Mouse (Mus musculus) liver, adult (tissue): ENCODE measurements around the gene 5430427O19Rik.

Experiments used
- GATA4 ChIP-seq: IDR thresholded peaks from 2 replicates; pipeline ENCODE4 v1.6.1; 2014; ENCODE audit warnings: mild to moderate bottlenecking, low read length; ENCODE audit not compliant: insufficient replicate concordance

5430427O19Rik gene

GRCm38 (mm10) chrX:85869914-85870483, at the start of gene 5430427O19Rik:
TSS of gene 5430427O19Rik (plus strand) at chrX:85870354.
- TF ChIP-seq GATA4 = no peak

DNA sequence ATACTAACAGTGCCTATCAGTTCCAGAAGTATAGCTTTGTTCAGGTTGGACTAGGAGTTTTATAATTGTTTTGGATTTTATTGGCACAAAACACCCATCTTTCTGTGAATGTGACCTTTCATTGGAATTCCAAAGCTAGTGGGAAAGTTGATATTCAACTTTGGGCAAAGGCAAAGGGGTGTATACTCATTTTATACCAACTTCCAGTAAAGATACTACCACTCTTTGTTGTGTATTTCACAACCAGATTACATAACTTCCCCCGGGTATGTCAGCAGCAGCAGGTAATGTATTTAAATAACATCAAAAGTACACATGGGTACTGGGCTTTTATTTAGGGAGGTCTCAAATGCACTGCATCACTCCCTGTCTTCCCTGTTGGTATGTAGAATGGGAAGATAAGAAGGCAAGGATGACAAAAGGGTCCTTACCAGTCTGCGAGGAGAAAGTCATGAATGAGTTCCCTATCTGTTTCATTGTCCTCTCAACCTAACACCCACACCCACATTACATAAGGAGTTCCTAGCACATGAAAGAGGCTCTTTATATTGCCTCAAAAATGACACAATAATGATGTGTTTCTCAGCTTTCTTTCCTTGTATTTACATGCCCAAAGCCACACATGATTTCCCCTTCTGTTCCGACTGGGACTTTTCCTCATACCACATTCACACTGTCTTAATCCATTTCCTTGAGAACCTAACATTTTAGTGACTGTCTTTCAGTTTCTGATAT, 42.3 kb upstream of the 5430427O19Rik start:
- TF ChIP-seq GATA4 = no peak

- TF ChIP-seq GATA4 = no peak
Measured at GRCm38 (mm10) chrX:85829000-85829399, 41.2 kb upstream of the 5430427O19Rik start.

DNA sequence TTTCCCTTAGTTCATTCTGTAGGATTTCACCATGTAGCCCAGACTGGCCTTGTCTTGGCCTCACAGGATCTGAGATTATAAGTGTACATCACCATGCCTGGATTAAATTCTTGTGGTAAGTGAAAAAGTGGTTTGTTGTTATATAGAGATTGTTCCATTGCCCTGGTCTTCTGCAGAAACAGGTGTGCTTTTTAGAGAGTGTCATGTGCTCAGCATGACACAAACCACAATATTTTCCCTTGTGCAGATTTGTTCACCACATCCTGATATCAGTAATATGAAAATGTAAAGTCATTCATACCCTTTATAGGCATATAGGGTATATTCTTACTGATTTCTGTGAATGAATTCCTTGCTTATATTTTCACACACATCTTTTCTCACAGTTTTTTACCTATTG, 31.0 kb upstream of the 5430427O19Rik start:
- no peak for TF ChIP-seq GATA4

- no peak for TF ChIP-seq GATA4
Measured at GRCm38 (mm10) chrX:85855938-85856337, 14.2 kb upstream of the 5430427O19Rik start.

DNA sequence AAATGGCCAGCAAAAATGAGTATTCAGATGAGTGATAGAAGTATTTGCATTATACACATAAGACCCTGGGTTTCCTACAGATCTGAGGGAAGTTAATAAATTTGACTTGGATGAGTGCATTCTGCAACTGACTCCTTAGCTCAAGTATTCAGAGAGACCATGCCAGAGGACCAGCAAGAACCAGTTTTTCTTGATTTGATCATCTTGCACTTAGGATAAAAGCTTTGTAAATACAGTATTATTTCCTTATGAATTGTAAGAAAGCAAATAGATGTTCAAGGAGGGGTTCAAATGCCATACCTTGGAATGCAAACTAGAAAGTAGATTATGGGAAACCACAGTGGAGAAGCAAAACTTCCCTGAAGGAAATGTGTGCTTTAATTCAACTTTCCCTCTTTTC, 13.0 kb upstream of the 5430427O19Rik start:
- no peak for TF ChIP-seq GATA4

DNA sequence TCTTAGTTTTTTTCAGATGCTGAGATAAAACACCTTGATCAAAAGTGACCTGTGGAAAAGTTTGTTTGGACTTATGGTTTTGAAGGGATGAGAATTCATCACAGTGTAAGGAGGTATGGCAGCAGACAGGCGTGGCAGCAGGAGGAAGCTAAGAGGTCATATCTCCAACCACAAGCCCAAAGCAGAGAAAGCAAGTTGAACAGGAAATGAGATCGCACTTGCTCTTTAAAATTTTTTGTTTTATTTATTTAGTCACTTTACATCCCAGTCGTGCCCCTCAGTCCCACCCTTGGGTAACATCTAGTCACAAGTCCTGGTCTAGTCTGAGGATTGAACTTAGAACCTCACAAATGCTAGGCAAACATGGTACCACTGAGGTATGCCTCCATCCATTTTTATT, 2.1 kb upstream of the 5430427O19Rik start:
- no peak for TF ChIP-seq GATA4

DNA sequence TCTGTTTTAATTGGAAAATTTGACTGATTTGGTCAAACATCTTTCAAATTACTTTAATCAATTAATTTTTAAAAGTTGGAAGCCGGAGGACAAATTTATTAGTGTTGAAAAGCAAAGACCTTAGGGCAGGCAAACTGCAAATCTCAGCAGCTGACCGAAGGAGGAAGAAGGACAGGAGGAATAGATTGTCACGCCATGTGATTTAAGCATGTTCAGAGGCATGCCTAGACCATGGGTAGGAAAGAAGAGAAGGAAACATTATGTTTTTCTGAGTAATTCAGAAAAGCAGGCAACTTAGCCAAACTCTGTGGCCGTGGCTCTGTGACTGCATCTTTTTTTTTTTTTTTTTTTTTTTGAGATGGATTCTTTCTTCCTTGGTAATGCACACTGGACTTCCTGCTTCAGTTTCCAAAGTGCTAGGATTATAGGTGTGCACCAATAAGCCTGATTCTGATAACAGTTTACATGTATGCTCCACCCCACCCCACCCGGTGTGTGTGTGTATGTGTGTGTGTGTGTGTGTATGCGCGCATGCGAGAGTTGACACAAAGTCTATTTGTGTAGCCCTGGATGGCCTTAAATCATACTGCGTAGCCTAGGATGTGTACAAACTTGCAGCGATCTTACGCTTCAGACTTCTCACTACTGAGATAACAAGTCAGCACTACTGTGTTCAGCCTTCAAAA, 1.4 kb downstream of the 5430427O19Rik start:
- no peak for TF ChIP-seq GATA4

GRCm38 (mm10) chrX:85874367-85874766, 4.2 kb downstream of the 5430427O19Rik start:
- TF ChIP-seq GATA4 = no peak

DNA sequence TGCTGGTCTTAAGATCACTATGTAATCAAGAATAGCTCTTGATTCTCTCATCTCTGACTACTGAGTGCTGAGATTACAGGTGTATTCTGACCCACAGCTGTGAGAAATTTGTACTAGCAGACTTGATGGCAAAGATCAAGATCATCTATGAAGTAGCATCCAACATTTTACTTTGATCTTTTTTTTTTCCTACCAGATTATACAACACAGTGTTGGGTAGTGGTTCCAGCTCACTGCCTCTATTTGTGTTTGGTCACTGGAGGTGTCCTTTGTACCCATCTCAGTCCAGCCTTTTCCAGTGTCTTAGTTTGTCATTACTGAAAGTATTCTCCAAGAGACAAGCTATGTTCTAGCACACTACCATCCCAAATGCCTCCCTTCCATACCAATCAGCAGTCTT, 5.8 kb downstream of the 5430427O19Rik start:
- TF ChIP-seq GATA4 = no peak

DNA sequence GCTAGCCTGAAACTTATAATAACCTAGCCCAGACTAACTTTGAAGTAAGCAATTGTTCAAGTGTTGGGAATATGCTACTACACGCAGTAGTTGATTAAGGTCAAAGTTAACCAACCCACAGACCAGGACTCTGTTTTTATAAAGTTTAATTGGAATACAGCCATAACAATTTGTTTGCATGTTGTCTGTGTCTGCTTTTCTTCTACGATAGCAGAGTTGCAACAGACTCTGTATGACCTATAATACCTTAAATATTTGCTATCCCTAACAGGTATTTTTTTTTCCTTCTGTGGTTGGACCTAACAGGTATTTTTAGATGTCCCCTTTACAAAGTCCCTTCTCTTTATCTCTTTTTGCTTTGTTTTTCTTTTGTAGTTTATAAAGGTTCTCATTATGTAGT, 7.6 kb downstream of the 5430427O19Rik start:
- no peak for TF ChIP-seq GATA4

DNA sequence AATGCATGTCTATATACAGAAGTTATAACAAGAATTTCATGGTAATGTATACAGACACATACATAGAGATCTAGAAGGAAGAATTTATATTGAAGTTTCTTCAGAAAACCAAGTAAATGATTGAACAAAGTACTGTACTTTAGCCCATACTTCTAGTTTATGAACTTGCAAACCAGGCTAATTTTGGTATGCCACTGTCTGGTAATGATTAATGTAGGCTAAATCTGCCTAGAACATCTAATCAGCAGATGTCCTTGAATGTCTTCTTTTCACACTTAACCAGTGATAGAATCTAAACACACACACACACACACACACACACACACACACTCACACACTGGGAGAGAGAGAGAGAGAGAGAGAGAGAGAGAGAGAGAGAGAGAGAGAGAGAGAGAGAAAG, 8.1 kb downstream of the 5430427O19Rik start:
- peak; percentile 87 for TF ChIP-seq GATA4

- no peak for TF ChIP-seq GATA4
Measured at GRCm38 (mm10) chrX:85879198-85879977, 9.2 kb downstream of the 5430427O19Rik start.

- no peak for TF ChIP-seq GATA4
Measured at GRCm38 (mm10) chrX:85886651-85887050, 16.5 kb downstream of the 5430427O19Rik start.

GRCm38 (mm10) chrX:85901195-85901594, 31.0 kb downstream of the 5430427O19Rik start:
- no peak for TF ChIP-seq GATA4

GRCm38 (mm10) chrX:85919034-85919433, 48.9 kb downstream of the 5430427O19Rik start:
- no peak for TF ChIP-seq GATA4

DNA sequence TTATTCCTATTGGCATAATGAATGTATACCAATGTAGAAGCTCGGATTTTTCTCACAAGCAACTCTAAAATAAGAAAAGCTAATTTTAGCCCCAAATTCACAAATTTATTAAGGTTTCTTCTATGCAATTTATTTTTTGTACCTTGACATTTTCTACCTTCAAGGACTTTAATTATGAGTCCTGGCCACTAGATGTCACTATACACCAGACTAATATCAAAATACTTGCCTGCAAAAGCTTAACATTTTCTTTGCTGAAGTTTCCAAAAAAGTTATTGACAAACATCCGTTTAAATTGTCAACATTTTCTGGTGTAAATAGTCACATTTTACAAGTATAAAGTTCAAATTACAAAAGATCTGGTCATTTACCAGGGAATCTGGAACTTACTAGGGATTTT, 62.8 kb downstream of the 5430427O19Rik start:
- no peak for TF ChIP-seq GATA4
